Mouse (Mus musculus) brain, embryonic 14.5 days (tissue): ENCODE measurements around the gene Ints6.

Experiments used
- CTCF ChIP-seq: fragments of 200-500 bp; IDR thresholded peaks from 2 replicates; pipeline ENCODE4 v1.5.1; 2012; ENCODE audit warnings: inconsistent platforms, mild to moderate bottlenecking, moderate library complexity, borderline replicate concordance; ENCODE audit not compliant: insufficient read depth, insufficient read length; ENCODE audit errors: extremely low read depth
- POLR2A ChIP-seq: fragments of 200-500 bp; IDR thresholded peaks from 2 replicates; pipeline ENCODE4 v1.6.1; 2012; ENCODE audit warnings: mild to moderate bottlenecking, inconsistent platforms, borderline replicate concordance; ENCODE audit not compliant: poor library complexity, insufficient read depth, insufficient read length, severe bottlenecking; ENCODE audit errors: extremely low read depth

DNA sequence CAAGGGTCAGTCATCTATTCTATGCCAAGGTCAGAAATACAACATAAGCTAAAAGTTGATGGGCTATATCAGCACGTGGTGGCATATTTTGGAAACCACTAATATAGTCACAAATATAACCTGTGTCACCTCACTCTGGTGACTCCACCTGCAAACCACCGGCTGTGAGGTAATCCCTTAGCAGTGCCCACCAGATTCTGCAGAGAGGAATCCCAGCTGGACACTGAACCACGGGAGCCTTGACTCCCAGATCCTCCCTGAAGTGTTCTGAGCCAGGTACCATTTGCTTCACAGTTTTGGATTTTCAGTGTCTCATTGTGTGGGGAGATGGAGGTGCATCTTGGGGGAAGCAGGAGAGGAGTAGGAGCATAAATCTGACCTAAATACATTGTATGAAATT, 110.6 kb downstream of the Ints6 start:
- TF ChIP-seq CTCF (no peak), POLR2A (no peak)
